Mouse (Mus musculus): ENCODE measurements at regions not wholly inside any gene's neighbourhood (a gene's known extent, or its start where the extent isn't known, plus 50 kb on each side); places are given as distances from the start of the nearest gene placed in this dataset.
A peak's percentile ranks its signal among the peaks of the same experiment; 100 is the strongest.

DNA sequence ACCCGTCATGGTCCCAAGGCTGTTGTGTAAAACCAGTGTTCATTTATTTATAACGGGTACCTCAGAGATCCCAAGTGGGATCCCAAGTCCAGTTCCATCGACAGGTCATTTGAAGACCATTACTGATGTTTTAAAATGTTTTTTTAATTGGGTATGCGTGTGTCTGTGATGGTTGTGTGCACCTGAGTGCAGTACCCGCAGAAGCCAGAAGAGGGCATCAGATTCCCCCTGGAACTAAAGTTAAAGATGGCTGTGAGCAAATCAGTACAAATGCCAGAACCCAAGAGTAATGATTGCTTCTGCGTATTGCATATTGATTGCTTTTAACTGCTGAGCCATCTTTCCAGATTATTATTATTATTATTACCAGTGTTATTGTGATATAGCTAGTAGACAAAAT, 169.7 kb upstream of the Srrm4 start:
- Histone ChIP-seq H3K4me3 (ENCODE audit: low read depth, low read length) (no peak overlapping the region), H3K4me2 (replicated peaks; ENCODE audit: low read depth) (no peak overlapping the region), H3K27ac (replicated peaks) (no peak overlapping the region), H3K4me1 (replicated peaks; ENCODE audit: control insufficient read depth, insufficient read depth) (no peaks in the 10 kb centered on the region), H3K9me3 (ENCODE audit: control insufficient read depth, low read length) (no peaks in the 10 kb centered on the region), H3K9ac (ENCODE audit: low read length) (no peak overlapping the region), H3K36me3 (ENCODE audit: control insufficient read depth, insufficient read depth, low read length) (no peaks in the 10 kb centered on the region), H3K27me3 (ENCODE audit: control insufficient read depth, insufficient read depth, low read length) (no peaks in the 10 kb centered on the region)
- TF ChIP-seq EP300 (optimal IDR thresholded peaks at IDR 0.05) = no peak
- ATAC-seq (ENCODE audit: low FRiP score, low TSS enrichment) (no peak), DNase-seq (ENCODE audit: low spot score) (no peak)
- WGBS = 90% methylated on average over 6 of the region's 6 CpGs

DNA sequence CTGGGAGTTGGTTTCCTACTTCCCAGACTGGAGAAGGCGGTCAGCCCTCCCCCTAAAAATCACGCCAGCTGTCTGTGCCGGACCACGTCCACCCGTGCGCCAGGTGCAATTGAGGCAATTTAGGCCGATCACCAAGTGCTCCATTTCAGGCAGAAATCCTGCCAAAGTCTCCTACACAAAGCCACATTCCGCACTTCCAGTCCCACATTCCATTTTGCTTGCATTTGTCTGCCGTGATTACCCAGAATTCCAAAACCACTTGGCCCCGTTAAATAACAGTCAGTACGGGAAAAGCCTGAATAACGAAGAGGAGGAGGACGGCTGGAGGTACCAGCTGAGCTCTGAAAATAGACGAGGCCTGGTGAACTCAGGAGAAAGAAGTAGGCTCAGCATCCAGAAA, 167.1 kb upstream of the Srrm4 start:
- Histone ChIP-seq H3K9ac (ENCODE audit: low read length) (no peak overlapping the region), H3K27ac (replicated peaks) (no peak overlapping the region), H3K27me3 (ENCODE audit: control insufficient read depth, insufficient read depth, low read length) (no peaks in the 10 kb centered on the region), H3K4me1 (replicated peaks; ENCODE audit: control insufficient read depth, insufficient read depth) (no peaks in the 10 kb centered on the region), H3K9me3 (ENCODE audit: control insufficient read depth, low read length) (no peaks in the 10 kb centered on the region), H3K4me3 (ENCODE audit: low read depth, low read length) (no peak overlapping the region), H3K36me3 (ENCODE audit: control insufficient read depth, insufficient read depth, low read length) (no peaks in the 10 kb centered on the region), H3K4me2 (replicated peaks; ENCODE audit: low read depth) (no peak overlapping the region)
- DNase-seq (ENCODE audit: low spot score) (no peak), ATAC-seq (ENCODE audit: low FRiP score, low TSS enrichment) (no peak)
- TF ChIP-seq CTCF (IDR thresholded peaks at IDR 0.05; ENCODE audit: low read depth) (no peak), EP300 (optimal IDR thresholded peaks at IDR 0.05) (no peak)
- WGBS = 75% methylated on average over 14 of the region's 14 CpGs

DNA sequence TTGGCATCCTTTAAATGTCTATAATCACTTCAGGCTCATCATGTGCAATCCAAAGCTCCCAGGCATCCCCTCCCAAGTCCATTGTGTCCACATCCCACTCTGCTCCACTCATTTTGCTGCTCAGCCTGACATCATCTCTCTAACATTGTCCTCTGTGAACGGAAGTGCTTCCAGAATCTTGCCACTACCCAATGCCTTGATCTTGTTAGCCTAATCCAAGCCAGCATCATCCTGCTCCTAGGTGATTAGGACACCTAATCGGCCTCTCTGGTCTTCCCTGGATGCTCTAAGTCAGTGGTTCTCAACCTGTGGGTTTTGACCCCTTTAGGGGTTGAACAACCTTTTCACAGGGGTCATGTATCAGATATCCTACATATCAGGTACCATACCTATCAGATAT, 161.3 kb upstream of the Srrm4 start:
- no peaks in the 10 kb centered on the region for H3K4me1 ChIP-seq (replicated peaks; ENCODE audit: control insufficient read depth, insufficient read depth)
- no peaks in the 10 kb centered on the region for H3K36me3 ChIP-seq (ENCODE audit: control insufficient read depth, insufficient read depth, low read length)
- no peak overlapping the region for H3K4me3 ChIP-seq (ENCODE audit: low read depth, low read length)
- no peak overlapping the region for H3K27ac ChIP-seq (replicated peaks)
- no peak overlapping the region for H3K9ac ChIP-seq (ENCODE audit: low read length)
- no peaks in the 10 kb centered on the region for H3K27me3 ChIP-seq (ENCODE audit: control insufficient read depth, insufficient read depth, low read length)
- H3K9me3 ChIP-seq (ENCODE audit: control insufficient read depth, low read length) = no peaks in the 10 kb centered on the region
- H3K4me2 ChIP-seq (replicated peaks; ENCODE audit: low read depth) = no peak overlapping the region
- no peak for DNase-seq (ENCODE audit: low spot score)
- TF ChIP-seq EP300 (optimal IDR thresholded peaks at IDR 0.05) = no peak
- no peak for TF ChIP-seq CTCF (IDR thresholded peaks at IDR 0.05; ENCODE audit: low read depth)
- no peak for ATAC-seq (ENCODE audit: low FRiP score, low TSS enrichment)
- WGBS = 72% methylated on average over 2 of the region's 2 CpGs

GRCm38 (mm10) chr5:116752096-116752495, 160.5 kb upstream of the Srrm4 start:
- ATAC-seq (ENCODE audit: low FRiP score, low TSS enrichment) (no peak), DNase-seq (ENCODE audit: low spot score) (no peak)

DNA sequence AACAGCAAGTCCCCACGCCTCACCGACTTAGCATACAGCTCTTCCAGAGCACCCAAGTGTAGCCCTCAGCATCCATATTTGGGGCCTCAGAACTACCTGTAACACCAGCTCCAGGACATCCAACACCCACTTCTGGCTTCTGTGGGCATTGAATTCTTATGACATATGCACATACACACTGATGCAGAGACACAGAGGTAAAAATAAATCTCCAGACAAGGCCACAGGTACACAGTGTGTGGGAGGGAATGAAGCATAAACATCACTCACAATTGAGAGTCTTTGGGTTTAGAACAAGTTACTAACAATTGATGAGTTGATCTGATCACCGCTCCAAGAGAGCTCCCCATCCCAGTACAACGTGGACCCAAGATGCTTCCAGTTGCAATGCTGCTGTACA, 154.2 kb upstream of the Srrm4 start:
- H3K27me3 ChIP-seq (ENCODE audit: control insufficient read depth, insufficient read depth, low read length) = no peaks in the 10 kb centered on the region
- no peak overlapping the region for H3K9ac ChIP-seq (ENCODE audit: low read length)
- 88% methylated on average over 4 of the region's 4 CpGs for WGBS
- H3K4me2 ChIP-seq (replicated peaks; ENCODE audit: low read depth) = no peak overlapping the region
- H3K36me3 ChIP-seq (ENCODE audit: control insufficient read depth, insufficient read depth, low read length) = no peaks in the 10 kb centered on the region
- DNase-seq (ENCODE audit: low spot score) (no peak), ATAC-seq (ENCODE audit: low FRiP score, low TSS enrichment) (no peak)
- TF ChIP-seq EP300 (optimal IDR thresholded peaks at IDR 0.05) (no peak), CTCF (IDR thresholded peaks at IDR 0.05; ENCODE audit: low read depth) (no peak)
- no peaks in the 10 kb centered on the region for H3K9me3 ChIP-seq (ENCODE audit: control insufficient read depth, low read length)
- no peak overlapping the region for H3K27ac ChIP-seq (replicated peaks)
- no peaks in the 10 kb centered on the region for H3K4me1 ChIP-seq (replicated peaks; ENCODE audit: control insufficient read depth, insufficient read depth)
- no peak overlapping the region for H3K4me3 ChIP-seq (ENCODE audit: low read depth, low read length)

More at GRCm38 (mm10) chr5:116752096-116752495, 160.5 kb upstream of the Srrm4 start:
- H3K36me3 ChIP-seq (ENCODE audit: control insufficient read depth, insufficient read depth, low read length) = no peaks in the 10 kb centered on the region
- H3K27ac ChIP-seq (replicated peaks) = no peak overlapping the region
- no peaks in the 10 kb centered on the region for H3K4me1 ChIP-seq (replicated peaks; ENCODE audit: control insufficient read depth, insufficient read depth)
- no peak overlapping the region for H3K4me2 ChIP-seq (replicated peaks; ENCODE audit: low read depth)
- TF ChIP-seq CTCF (IDR thresholded peaks at IDR 0.05; ENCODE audit: low read depth) (no peak), EP300 (optimal IDR thresholded peaks at IDR 0.05) (no peak)
- H3K4me3 ChIP-seq (ENCODE audit: low read depth, low read length) = no peak overlapping the region
- no peaks in the 10 kb centered on the region for H3K27me3 ChIP-seq (ENCODE audit: control insufficient read depth, insufficient read depth, low read length)
- H3K9ac ChIP-seq (ENCODE audit: low read length) = no peak overlapping the region
- H3K9me3 ChIP-seq (ENCODE audit: control insufficient read depth, low read length) = no peaks in the 10 kb centered on the region
- 57% methylated on average over 1 of the region's 1 CpGs for WGBS

DNA sequence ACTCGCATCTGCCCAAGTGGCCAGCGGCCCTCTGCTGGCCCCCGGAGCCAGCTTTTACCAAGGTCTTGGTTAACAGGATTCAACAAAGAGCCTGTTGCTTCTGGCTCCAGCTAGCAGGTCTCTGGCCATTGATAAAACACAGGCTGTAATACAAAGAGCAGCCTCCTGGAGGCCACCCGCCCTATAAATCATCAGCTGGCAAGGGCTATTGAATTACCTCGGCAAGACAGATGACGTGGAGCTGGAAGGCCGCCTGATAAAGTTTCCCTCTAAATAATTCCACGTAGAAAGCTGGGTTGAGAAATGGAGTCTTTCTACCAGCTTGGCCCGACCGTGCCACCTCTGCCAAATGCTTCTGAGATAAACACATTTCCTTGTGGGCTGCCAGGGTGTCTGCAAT, 152.8 kb upstream of the Srrm4 start:
- TF ChIP-seq CTCF (IDR thresholded peaks at IDR 0.05; ENCODE audit: low read depth) = peak; percentile 27; the same call in 1 of the 2 replicates
- no peak for TF ChIP-seq EP300 (optimal IDR thresholded peaks at IDR 0.05)
- Histone ChIP-seq H3K27me3 (ENCODE audit: control insufficient read depth, insufficient read depth, low read length) (no peaks in the 10 kb centered on the region), H3K27ac (replicated peaks) (no peak overlapping the region), H3K9me3 (ENCODE audit: control insufficient read depth, low read length) (no peaks in the 10 kb centered on the region), H3K4me1 (replicated peaks; ENCODE audit: control insufficient read depth, insufficient read depth) (no peaks in the 10 kb centered on the region), H3K36me3 (ENCODE audit: control insufficient read depth, insufficient read depth, low read length) (no peaks in the 10 kb centered on the region), H3K4me3 (ENCODE audit: low read depth, low read length) (no peak overlapping the region), H3K9ac (ENCODE audit: low read length) (no peak overlapping the region), H3K4me2 (replicated peaks; ENCODE audit: low read depth) (no peak overlapping the region)
- ATAC-seq (ENCODE audit: low FRiP score, low TSS enrichment) (no peak), DNase-seq (ENCODE audit: low spot score) (peak; percentile 16)
- WGBS = 18% methylated on average over 10 of the region's 10 CpGs
